Mouse (Mus musculus) bone marrow, adult 2 months (tissue): ENCODE measurements around the gene 2310050C09Rik. TPM values are rescaled to one million over a fixed set of nuclear protein-coding genes. Genes with fewer than 3 reads are reported as not detected.

ENCODE experiments used
- H3K27ac ChIP-seq: fragments of 200-500 bp; 2 replicates; pipeline ENCODE4 v1.5.1; 2012; ENCODE audit warnings: low read depth, mild to moderate bottlenecking, control low read depth, inconsistent platforms, low read length; ENCODE audit not compliant: control insufficient read depth, poor library complexity, insufficient read depth
- H3K4me1 ChIP-seq: fragments of 200-500 bp; 2 replicates; pipeline ENCODE4 v1.6.1; 2011; ENCODE audit warnings: low read length; ENCODE audit not compliant: control insufficient read depth, insufficient read depth
- H3K4me3 ChIP-seq: fragments of 200-500 bp; replicated peaks from 2 replicates; pipeline ENCODE3; 2011; ENCODE audit warnings: mild to moderate bottlenecking, low read depth, low read length, control low read depth; ENCODE audit not compliant: control insufficient read depth
- CTCF ChIP-seq: fragments of 200-500 bp; IDR thresholded peaks from 2 replicates; pipeline ENCODE4 v1.5.1; 2011; ENCODE audit warnings: low read length, control low read depth; ENCODE audit not compliant: control insufficient read depth, insufficient read depth
- POLR2A ChIP-seq: fragments of 200-500 bp; IDR thresholded peaks from 2 replicates; pipeline ENCODE4 v1.6.1; 2011; ENCODE audit warnings: low read depth, mild to moderate bottlenecking, control low read depth, low read length, borderline replicate concordance; ENCODE audit not compliant: control insufficient read depth
- WGBS: fragments of 180-500 bp; shearing (Covaris S2); methylation state at CpG from one replicate; pipeline ENCODE4 v1.1.7; 2018; 5-methylcytosine and 5-hydroxymethylcytosine counted together
- polyA plus RNA-seq: library from polyadenylated mRNA; stranded (reverse); fragments of >200 nt; gene quantifications from 2 replicates; pipeline ENCODE4 v1.2.4, GENCODE M21; 2011; ENCODE audit warnings: low replicate concordance; ENCODE audit not compliant: missing spikeins, insufficient read depth, insufficient read length

The 2310050C09Rik gene
- polyA plus RNA-seq, 1 experiment = not detected

- no peak within 1 kb of the TSS for H3K27ac ChIP-seq
- no peaks in the 10 kb centered on the region for H3K4me1 ChIP-seq
- no peak for TF ChIP-seq CTCF
- TF ChIP-seq POLR2A = no peak
- H3K4me3 ChIP-seq = no peak within 1 kb of the TSS
- WGBS = 32% methylated on average over 1 of the region's 1 CpGs
Observed at GRCm38 (mm10) chr3:92827108-92827507, 42.9 kb downstream of the 2310050C09Rik start, which contains the start of gene Kprp. Gene Kprp, minus strand, starts transcription at chr3:92827247.

- Histone ChIP-seq H3K4me3 (no peak overlapping the region), H3K4me1 (no peaks in the 10 kb centered on the region), H3K27ac (no peak overlapping the region)
- TF ChIP-seq POLR2A (no peak), CTCF (no peak)
- 9% methylated on average over 1 of the region's 1 CpGs for WGBS
Observed at GRCm38 (mm10) chr3:92825808-92826207, 44.2 kb downstream of the 2310050C09Rik start.

Other genes with a start within 250 kb of the 2310050C09Rik start
- gene Lce6a, start 248.6 kb downstream of the 2310050C09Rik start, polyA plus RNA-seq = not detected in 2 replicates
- not detected in 2 replicates for gene Lce1a1, start 221.9 kb downstream of the 2310050C09Rik start, polyA plus RNA-seq
- gene Lce1b, start 213.3 kb downstream of the 2310050C09Rik start, polyA plus RNA-seq = not detected in 2 replicates
- not detected in 2 replicates for gene Lce1a2, start 199.9 kb downstream of the 2310050C09Rik start, polyA plus RNA-seq
- gene Lce1c, start 191.0 kb downstream of the 2310050C09Rik start, polyA plus RNA-seq = not detected in 2 replicates
- not detected in 2 replicates for gene Lce1d, start 183.0 kb downstream of the 2310050C09Rik start, polyA plus RNA-seq
- gene Lce1e, start 161.1 kb downstream of the 2310050C09Rik start, polyA plus RNA-seq = not detected in 2 replicates
- gene Lce1f, start 149.9 kb downstream of the 2310050C09Rik start, polyA plus RNA-seq = not detected in 2 replicates
- gene Gm38119, start 131.1 kb downstream of the 2310050C09Rik start, polyA plus RNA-seq = not detected in 2 replicates
- gene Lce1g, start 117.9 kb downstream of the 2310050C09Rik start, polyA plus RNA-seq = not detected in 2 replicates
- gene Lce1h, start 105.2 kb downstream of the 2310050C09Rik start, polyA plus RNA-seq = not detected in 2 replicates
- not detected in 2 replicates for gene Lce1i, start 91.3 kb downstream of the 2310050C09Rik start, polyA plus RNA-seq
- gene Lce1j, start 79.7 kb downstream of the 2310050C09Rik start, polyA plus RNA-seq = not detected in 2 replicates
- not detected in 2 replicates for gene Lce1k, start 62.3 kb downstream of the 2310050C09Rik start, polyA plus RNA-seq
- not detected in 2 replicates for gene Kprp, start 43.0 kb downstream of the 2310050C09Rik start, polyA plus RNA-seq
- not detected in 2 replicates for gene Lce1l, start 18.9 kb downstream of the 2310050C09Rik start, polyA plus RNA-seq
- not detected in 2 replicates for gene Lce3a, start 56.0 kb upstream of the 2310050C09Rik start, polyA plus RNA-seq
- not detected in 2 replicates for gene Lce3b, start 62.8 kb upstream of the 2310050C09Rik start, polyA plus RNA-seq
- not detected in 2 replicates for gene Lce3c, start 74.3 kb upstream of the 2310050C09Rik start, polyA plus RNA-seq
- not detected in 2 replicates for gene Lce3d, start 87.2 kb upstream of the 2310050C09Rik start, polyA plus RNA-seq
- not detected in 2 replicates for gene Lce3e, start 96.8 kb upstream of the 2310050C09Rik start, polyA plus RNA-seq
- not detected in 2 replicates for gene Lce3f, start 122.0 kb upstream of the 2310050C09Rik start, polyA plus RNA-seq
- not detected in 2 replicates for gene Crct1, start 145.5 kb upstream of the 2310050C09Rik start, polyA plus RNA-seq
- not detected in 2 replicates for gene Lce1m, start 148.8 kb upstream of the 2310050C09Rik start, polyA plus RNA-seq
- not detected in 2 replicates for gene Gm4858, start 198.6 kb upstream of the 2310050C09Rik start, polyA plus RNA-seq